Mouse (Mus musculus) G1E (cell line): ENCODE data around the gene Tmed2.

Source experiments
- CTCF ChIP-seq: IDR thresholded peaks from 2 replicates; pipeline ENCODE4 v1.5.1; 2012; ENCODE audit warnings: low read depth, low read length, inconsistent platforms, mixed read lengths
- GATA1 ChIP-seq: IDR thresholded peaks from 2 replicates; pipeline ENCODE4 v1.6.1; 2012; ENCODE audit warnings: borderline replicate concordance, low read length, inconsistent platforms, mixed read lengths
- TAL1 ChIP-seq: conservative IDR thresholded peaks from 2 replicates; pipeline ENCODE4 v1.6.1; 2012; ENCODE audit warnings: low read depth, low read length, inconsistent platforms, mixed read lengths

GRCm38 (mm10) chr5:124532451-124532850 is 8.0 kb upstream of the Tmed2 start:
- no peak for TF ChIP-seq CTCF
- TF ChIP-seq GATA1, result no peak
- TF ChIP-seq TAL1, result no peak
